Mouse (Mus musculus) lung, adult 18-20 months (tissue): Measurements from ENCODE around the gene Snrpd2.
A peak's percentile ranks its signal among the peaks of the same experiment; 100 is the strongest.
"Not testable (repeated sequence)": the region's sequence is repeated elsewhere in the genome, so short reads cannot be mapped to it uniquely, and the experiment has no call there.

Experiments
- DNase-seq, 2 experiments: peaks; one replicate each; pipeline ENCODE4 v3.0.0; 2022; ENCODE audit warnings: mixed read lengths in 2 of 2

Gene Snrpd2

DNA sequence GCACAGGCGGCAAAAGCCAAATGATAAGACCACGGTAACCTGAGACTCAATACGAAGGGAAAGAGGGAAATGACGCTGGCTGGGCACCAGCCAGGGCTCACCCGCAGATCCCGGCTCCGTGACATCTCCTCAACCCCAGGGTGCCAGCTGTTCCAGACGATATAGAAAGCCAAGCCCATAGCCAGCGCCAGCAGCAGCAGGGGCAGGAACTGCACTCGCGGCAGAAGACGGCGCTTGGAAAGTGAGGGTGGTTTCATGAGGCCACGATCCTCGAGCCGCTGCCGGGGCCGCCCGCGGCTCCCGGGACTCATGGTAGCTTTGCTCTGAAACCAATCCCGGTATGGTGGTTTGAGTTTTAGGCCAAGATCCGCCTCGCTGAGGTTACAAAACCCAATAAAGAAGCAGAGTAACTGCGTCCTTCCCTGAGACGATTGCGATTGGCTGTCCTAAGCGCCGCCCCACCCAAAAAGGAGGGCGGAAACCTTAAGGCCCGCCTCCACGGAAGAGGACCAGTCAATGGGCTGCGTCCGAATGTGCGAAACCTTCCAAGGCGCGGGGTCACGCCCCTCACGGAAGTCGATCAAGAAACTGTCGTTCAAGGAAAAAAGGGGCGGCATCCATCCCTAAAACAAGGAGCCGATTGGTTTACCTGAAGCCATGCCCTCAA is 514 bp upstream of the Snrpd2 start, which contains the start of gene Qpctl:
Qpctl (minus strand) TSS at position 417 of the 667 bp plus-strand sequence.
- peak; percentile 100 for DNase-seq

DNA sequence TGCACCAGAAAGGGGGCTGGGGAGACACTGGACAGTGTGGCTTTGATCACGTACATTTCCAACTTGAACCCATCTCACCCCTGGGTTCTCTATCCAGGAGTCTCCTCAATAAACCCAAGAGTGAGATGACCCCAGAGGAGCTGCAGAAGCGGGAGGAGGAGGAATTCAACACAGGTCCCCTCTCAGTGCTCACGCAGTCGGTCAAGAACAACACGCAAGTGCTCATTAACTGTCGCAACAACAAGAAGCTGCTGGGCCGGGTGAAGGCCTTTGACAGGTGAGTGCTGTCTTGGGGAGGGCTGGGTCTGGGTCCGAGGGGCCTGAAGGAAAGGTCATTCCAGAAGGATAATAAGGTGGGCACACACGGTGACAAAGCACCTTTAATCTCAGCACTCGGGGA is 1.6 kb downstream of the Snrpd2 start:
- not testable (repeated sequence) for DNase-seq

DNA sequence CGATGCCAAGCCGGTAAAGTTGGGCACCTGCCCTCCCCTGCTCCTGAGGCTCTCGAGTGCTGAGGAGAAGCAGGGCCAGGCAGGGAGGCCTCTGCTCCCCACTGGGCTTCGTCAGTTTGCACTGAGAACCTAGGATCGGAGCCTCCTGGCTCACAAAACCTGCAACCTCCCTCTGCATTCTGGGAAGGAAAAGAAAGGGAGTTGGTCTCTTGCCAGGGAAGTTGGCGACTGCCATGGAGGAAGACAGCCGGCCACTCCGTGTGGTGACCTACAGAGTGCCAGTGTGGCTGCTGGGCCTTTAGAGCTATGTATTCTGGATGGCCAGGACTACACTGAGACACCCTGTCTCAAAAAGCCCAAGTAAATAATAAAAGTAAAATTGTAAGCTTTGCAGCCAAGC is 5.3 kb downstream of the Snrpd2 start:
- no peak for DNase-seq

DNA sequence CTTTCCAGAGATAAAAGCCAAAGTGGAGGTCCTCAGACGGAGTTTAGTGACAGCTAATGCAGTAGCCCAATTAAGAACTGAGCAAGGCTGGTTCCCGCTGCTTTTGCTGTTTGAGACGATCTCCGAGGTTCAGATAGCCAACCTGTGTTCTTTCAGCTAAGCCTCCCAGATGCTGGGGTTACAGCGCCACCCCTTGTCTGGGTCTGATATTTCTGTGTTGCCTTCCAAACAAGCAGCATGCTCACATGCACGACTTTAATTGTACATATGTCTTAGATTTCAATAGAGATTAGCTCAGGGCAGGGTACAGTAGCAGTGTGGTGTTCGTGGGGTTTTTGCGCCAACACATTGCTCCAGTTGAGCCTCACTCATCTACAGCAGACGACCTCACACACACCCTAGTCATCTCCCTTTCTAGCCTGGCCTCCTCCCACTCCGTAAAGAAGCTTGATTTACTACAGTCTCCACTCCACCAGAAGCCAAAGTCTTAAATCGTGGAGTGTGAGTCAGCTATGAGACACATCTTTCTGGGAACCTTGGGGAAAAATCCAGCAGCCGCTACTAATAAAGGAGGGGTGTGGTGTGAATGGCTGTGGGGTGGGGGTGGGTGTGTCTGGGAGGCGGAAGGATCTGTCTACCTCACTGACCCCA is 6.4 kb downstream of the Snrpd2 start:
- no peak for DNase-seq

DNA sequence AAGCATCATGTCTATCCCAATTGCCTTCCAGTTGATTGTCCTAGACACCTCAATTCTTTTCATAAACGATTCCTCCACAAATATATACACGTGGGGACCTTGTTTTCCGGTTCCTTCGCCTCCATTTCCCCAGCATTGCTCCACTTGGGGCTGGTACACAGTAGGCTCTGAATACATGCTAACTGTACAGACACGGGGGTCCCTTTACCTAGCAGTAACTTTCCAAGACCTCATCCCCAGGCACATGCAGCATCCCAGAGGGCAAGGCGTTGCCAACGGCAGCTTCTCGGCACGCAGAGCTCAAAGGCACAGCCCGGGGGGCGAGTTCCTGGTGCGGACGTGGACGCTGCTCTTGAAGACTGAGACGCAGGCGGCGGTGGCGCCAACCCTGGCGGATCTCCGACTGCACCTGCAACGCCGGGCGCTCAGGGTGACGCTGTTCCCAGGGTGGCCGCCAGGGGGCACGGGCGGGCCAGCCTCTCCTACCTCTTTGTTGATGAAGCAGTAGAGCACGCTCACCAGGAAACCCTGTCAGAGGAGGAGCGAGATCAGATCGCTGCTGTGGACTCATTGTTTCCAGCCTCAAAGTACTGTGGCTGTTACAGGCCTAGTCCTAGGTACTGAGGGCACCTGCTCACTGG is 7.8 kb downstream of the Snrpd2 start:
- peak; percentile 90 to 92 for DNase-seq

DNA sequence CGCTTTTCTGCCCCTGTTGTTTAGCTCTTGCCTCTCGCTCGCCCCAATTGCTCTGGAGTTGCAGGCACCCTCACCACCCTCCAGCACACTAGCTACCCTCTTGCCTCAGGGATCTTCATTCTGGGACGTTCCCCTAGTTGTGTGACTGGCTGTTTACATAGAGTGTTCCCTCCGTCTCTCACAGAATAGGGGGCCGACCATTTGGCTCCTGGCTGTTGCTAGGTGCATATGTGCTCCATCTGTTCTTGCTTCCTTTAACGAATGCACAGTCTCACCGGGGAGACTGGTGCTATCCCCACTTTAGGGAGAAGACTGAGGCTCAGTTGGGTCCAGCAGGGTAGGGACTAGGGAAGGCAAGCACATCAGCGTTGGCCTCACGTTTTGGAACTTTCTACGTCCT is 9.1 kb downstream of the Snrpd2 start:
- DNase-seq, result no peak

DNA sequence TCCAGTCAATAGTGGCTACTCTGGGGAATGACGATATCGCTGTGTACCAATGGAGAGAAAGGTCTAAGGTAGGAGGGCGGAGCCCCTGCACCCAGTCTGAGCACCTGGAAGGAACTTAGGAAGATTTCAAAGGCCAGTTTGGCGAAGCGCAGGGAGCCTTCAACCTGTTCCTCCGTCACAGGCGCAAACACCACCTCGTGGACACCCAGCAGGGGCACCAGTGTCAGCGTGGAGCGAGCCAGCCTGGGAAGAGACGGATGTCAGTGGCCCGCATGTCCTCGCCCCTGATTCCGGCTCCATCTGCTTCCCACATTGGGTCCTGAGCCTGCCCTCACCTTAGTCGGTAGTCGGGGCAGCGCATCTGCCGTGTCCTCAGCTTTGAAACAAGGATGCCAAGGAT is 9.9 kb downstream of the Snrpd2 start:
- no peak for DNase-seq

DNA sequence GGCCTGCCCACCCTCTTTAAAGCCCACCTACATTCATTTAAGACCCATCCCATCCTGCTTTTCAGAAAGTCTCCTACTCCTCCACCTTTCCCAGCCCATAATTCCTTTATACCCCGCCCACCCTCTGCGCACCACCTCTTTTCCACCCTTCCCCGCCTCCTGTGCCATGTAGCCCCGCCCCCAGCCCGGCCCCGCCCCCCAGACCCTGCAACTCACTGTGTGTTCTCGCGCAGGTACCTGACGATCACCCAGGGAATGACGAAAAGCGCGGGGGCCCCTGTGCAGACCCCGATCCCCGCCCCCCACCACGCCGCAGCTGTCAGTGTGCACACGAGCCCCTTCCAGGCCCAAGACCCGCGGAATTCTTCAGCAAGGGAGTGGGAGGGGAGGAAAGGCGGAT is 10.6 kb downstream of the Snrpd2 start:
- peak in 1 of 2 experiments; percentile 31 for DNase-seq

DNA sequence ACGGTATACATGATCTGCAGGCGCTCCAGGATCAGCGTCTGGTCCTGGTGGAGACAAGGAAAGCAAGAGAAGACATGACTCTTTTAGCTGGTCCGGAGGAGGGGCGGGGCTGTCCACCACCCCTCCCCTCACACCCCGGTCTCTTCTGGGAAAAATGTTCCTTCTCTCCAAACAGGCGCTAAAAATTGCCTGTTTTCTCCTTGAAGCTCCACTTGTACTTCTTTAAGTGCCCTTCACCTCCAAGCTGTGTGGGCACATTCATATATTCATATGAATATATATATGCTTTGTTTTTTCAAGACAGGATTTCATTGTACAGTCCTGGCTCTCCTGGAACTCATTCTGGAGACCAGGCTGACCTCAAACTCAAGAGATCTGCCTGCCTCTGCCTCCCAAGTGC is 13.4 kb downstream of the Snrpd2 start:
- no peak for DNase-seq

DNA sequence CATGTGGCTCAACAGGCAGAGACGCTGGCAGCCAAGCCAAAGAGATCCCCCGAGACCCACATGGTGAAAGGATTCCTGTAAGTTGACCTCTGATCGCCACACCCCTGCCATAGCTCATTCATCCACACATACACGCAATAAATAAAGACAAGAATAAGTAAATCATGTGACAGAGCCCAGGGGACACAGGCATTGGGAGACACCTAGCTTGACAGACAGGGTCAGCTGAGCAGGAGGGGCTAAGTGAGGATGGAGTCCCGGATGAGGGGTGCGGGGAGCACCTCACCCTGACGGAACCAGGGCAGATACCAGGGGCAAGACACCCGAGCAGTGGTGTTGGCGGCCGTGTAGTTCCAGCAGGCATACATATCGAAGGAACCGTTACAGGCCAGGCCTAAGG is 14.2 kb downstream of the Snrpd2 start:
- DNase-seq, result no peak

DNA sequence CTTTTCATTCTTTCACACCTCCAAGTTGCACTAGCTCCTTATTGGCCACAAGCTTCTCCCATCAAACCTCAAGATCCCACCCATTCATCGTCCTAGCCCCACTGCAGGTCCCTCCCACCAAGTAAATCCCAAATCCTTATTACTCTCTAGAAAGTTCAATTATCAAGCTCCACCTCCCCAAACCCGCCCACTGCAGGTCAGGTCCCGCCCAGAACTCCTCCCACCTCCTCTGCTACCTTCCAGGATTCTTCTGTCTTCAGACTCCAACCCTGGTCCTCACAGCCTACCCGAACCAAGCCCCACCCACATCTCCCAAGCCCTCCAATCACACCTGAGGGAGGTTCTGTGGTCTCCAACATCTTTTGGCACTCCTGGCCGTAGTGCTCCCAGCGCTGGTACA is 14.7 kb downstream of the Snrpd2 start:
- peak; percentile 37 to 51 for DNase-seq

DNA sequence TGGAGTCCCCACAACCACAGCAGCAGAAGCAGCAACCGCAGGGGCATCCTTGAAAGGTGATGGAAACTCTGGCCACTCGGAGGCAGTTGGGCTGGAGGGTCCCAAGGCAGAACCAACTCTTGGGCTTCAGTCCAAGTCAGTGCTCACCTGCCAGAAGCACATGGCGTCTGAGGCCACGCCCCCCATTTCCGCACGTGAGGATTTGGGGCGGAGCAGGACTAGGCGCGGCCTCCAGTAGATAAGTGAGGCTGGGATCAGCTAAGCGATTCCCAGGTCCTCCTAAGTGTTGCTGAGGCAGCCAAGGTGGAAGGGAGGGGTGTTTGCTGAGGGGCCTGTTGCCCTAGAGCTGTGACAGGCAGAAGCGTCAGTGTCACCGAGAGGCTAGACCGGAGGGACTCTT is 15.5 kb downstream of the Snrpd2 start:
- DNase-seq, result peak in 1 of 2 experiments; percentile 26

DNA sequence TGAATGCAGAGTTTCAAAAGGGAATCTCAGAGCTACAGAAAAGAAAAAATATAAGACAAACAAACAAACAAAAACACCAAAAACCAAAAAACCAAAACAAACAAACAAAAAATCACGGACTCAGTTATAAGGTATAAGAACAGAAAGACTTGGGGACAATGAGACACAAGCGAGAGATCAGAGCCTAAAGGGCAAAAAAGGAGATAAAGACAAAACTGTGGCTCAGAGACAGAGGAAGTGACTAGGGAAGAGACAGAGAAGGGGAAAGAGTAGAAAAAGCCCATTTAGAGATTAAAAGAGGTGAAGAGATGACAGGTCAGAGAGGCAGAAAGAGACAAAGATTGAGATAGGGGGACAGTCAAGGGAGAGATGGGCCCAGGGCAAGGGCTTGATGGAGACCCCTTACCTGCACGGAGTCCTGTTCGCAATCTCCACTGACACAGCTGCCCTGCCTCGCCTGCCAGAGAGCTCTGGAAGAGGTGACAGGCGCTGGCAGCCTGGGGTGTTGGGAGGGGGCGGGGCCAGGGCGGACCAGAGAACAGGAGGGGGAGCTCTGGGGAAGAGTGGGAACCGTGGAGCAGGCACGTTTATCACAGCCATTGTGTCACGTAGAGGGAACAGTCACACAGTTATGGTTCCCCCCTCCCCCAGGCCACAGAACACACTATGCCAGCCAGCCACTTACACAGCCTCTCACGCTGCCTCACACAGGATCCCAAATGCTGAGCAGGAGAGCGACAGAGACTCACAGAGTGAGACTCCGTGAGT is 16.3 kb downstream of the Snrpd2 start, which contains the start of gene Gipr:
Gipr (minus strand) TSS at position 472 of the 768 bp plus-strand sequence.
- no peak for DNase-seq

DNA sequence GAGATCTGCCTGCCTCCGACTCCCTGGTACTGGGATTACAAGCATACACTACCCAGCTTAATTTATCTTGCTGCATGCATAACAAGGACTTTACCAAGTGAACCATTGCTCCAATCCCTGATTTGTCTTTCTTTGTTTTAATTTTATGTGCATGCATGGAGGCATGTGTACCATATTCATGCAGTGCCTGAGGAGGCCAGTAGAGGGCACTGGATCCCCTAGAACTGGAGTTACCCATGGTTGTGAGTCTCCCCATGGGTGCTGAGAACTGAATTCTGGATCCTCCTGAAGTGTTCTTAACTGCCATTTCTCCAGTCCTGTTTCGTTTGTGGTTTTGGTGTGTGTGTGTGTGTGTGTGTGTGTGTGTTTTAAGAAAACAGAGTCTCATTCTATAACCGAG is 17.5 kb downstream of the Snrpd2 start:
- no peak for DNase-seq

DNA sequence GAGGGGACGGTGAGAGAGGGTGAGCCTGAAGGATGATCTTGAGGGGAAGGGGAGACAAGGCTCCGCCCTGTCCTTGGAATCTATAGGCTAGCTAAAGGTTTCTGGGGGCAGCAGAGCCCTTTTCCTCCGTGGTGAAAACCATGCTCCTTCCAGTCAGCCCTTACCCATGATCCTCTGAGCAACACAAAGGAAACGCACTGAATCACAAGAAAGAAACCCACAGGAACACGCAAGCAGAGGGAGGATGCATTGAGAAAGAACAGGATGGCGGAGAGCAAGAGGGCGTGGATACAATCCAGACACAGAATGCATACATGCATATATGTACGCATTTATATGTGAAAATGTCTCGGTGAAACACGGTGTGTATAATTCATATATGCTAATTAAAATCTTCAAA is 20.0 kb downstream of the Snrpd2 start:
- no peak for DNase-seq

DNA sequence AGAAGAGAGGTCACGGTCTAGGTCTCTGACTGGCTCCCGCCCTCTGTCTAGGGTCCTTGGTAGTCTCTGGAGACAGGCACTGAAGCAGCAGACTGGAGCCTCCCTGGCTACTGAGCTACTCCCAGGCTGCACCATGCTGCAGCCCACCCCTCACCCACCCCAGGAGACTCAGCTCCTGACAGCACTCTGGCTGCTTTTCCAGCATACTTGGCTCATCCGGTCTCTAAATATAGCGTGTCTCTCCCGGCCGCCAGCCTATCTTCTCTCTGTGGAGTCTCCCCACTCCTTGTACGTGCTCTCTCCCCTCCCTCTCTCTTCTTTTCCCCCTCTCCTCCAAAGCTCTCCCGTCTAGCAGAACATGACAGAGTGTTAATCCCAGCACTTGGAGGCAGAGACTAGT is 20.6 kb downstream of the Snrpd2 start:
- no peak for DNase-seq

DNA sequence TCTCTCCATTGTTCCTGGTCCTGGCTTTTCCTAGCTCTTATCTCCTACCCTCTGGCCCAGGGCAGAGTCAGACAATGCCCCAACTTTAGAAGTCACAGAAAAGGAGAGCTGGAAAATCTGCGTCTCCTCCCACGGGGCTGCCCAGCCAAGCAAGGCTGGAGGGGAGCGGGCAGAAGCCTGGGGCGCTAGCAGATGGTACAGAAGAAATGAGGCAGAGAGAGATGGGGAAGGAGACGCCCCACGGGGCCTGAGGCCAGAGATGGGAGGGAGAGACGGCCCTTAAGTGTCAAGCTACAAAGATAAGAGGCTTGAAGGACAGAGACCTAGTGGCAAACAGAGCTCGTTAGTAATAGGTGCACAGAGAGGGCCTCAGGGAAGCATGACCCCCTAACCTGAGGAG is 22.3 kb downstream of the Snrpd2 start:
- DNase-seq, result no peak

DNA sequence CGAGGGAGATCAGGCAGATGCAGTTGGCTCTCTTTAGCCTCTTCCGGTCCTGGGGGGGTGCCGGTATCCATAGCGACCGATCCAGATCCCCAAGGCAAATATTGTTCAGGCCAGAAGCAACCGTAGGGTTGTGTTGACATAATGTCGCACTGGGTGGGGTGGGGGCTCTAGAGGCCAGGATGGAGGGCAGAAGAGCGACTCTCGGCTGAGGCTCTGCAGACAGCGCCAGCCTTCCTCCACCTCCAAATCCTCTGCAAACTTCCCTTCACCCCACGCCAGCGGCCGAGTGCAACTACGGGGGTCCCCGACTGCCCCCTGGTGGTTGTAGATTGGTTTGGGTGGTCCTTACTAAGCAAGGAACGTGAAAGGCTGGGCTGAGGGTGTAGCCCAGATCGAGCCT is 23.4 kb downstream of the Snrpd2 start:
- peak; percentile 68 to 80 for DNase-seq

DNA sequence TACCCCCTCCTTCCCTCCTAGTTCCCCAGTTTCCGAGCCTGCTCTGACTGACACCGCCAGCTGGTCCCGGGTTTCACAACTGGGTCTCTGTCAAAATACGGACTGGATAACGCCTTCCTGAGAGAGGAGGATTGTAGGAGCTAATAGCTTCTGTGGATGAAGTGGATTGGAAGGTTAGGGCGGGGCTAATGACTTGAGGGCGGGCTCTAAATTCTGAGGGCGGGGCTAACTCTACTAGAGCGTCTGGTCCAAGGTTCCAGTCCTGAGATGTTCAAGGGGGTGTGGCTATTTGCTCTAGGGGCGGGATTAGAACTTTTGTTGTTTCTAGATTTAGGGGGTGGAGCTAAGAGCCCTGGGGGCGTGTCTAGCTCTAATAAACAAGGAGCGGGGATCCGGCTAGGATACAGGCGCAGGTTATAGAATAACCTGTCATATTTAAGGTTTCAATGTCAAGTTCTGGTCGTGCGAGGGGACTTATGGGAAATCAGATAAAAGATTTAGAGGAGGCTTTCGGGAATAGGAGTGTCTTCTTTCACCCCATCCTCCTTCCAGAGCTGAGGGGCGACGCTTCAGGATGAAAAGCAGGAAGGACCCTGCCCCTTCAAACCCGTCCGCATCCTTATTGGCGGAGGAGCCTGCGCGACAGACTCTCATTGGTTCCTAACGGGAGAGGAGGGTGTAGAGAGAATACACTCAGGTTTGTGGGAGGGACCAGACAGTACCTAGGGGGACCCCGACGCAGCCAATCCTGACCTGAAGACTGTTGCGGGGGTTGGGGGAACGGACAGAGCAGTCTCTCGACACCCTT is 26.4 kb downstream of the Snrpd2 start, which contains the start of gene Eml2:
Eml2 (plus strand) TSS at position 714 of the 808 bp plus-strand sequence.
- DNase-seq, result peak in 1 of 2 experiments; percentile 34

DNA sequence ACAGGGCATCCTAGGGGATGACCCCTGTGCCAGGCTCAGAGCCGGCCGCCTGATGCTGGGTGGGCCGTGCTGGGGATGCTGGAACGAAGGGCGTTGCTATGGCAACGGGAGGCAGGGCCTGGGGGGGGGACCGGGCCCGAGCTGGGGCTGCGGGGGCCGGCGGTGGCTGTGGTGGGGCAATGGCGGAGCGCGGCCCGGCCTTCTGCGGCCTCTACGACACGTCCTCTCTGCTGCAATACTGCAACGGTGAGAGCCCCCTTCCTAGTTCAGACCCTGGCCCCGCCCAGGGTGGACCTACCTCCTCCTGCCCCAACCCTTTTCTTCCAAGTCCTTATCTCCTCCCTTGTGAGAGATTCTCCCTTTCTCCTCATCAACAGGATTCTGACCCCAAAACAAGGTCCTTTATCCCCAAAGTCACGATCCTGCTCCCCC is 27.0 kb downstream of the Snrpd2 start:
- no peak for DNase-seq

DNA sequence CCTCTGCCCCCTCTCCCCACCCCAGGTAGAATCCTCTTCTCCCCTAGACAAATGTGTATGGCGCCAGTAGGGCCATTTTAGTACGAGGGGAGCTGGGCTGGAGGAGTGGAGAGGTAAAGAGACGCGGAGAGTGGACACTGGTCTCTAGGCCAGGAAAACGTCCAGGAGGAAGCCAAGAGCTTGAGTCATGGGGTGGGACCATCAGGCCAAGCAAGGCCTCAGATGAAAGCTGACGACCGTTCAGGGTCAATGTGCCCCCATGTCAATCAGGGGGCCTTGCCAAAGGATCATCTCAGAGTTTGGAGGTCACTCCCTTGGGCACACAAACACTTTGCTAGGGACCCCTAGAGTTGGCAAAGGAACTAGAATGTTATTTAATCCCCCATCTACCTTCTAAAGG is 27.7 kb downstream of the Snrpd2 start:
- DNase-seq, result no peak

DNA sequence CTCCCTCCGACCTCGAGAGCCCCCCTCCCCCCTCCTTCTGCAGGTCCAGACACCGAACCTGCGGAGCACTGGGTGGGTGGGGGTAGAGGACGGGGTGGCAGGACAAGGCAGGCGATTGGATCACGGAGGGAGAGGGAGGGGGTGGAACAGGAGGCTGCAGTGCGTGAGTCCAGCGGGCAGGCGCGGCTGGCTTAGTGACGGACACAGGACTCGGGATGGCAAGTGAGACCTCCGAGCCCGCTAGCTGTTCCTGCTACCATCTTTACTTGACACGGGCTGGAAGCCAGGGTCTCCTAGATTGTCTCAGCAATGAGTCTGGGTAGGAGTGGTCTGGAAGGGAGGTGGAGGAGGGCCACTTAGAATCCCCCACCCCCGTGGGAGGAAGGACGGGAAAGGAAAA is 28.5 kb downstream of the Snrpd2 start:
- no peak for DNase-seq
